Mouse (Mus musculus): Measurements from ENCODE around the gene Slc41a2. TPM values are rescaled to one million over a fixed set of nuclear protein-coding genes. Genes with fewer than 3 reads are reported as not detected.

Gene Slc41a2
- polyA plus RNA-seq, 1 experiment from 2014 or later: 12.4 TPM

DNA sequence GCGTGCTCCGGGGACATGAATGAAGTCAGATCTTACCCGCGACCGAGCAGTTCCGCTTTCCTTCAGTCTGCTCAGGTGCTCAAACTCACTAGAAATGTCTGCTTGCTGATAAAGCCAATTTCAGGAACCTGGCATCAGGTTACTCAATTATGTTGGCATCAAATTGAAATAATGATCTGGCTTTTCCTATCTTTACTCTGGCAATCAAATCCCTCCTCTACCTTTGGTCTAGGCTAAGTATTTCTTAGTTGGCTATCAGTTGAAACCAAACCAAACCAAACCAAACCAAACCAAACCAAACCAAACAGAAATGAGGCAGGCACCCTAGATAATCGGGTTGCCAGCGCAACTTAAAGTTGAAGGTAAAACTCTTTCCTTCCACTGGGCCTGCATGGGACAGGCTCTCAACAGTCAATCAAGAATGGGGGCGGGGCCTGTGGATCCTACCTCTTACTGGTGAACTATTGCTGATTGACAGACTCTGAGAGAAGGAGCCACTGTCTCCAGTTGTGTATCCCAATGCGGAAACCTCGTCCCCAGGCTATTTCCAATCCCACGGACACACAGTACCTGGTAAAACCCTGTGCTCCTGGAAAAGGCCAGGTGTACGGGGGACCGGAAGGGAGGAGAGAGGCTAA lies 10.9 kb downstream of the Slc41a2 start:
- WGBS: 91% methylated on average over 14 of the region's 14 CpGs

DNA sequence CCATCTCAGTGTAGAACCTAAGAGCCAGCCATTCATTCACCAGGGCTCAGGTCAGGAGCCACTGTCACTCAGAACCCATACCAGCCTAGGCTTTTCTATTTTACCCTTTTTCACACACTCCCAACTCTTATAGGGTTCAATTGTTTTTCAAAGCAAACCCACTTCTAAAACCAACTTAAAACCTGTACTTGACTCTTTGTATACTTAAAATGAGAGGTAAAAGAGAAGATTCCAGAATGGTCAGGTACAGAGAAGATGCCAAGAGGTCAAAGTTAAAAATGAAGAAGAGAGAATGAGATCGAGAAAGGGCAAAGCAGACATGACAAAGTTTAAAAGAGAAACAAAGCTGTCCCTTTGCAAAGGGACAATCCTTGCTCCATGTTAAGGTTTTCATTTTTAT lies 11.8 kb downstream of the Slc41a2 start:
- H3K36me3 ChIP-seq: no peaks in the 10 kb centered on the region
- WGBS: 87% methylated on average over 1 of the region's 1 CpGs
- no peak for ATAC-seq (ENCODE audit: low FRiP score, low read depth)

More for the DNA sequence above, 10.9 kb downstream of the Slc41a2 start:
- Histone ChIP-seq H3K4me1 (replicated peaks) (no peaks in the 10 kb centered on the region), H3K27me3 (no peaks in the 10 kb centered on the region), H3K9me3 (no peaks in the 10 kb centered on the region), H3K9ac (no peak overlapping the region), H3K4me3 (no peak overlapping the region), H3K27ac (replicated peaks) (no peak overlapping the region), H3K36me3 (no peaks in the 10 kb centered on the region), H3K4me2 (no peak overlapping the region)
- no peak for ATAC-seq (ENCODE audit: low FRiP score, low read depth)

GRCm38 (mm10) chr10:83324871-83325270 lies 12.8 kb downstream of the Slc41a2 start:
- Histone ChIP-seq H3K4me3 (no peak overlapping the region), H3K4me1 (replicated peaks) (no peaks in the 10 kb centered on the region), H3K9me3 (no peaks in the 10 kb centered on the region), H3K4me2 (no peak overlapping the region), H3K9ac (no peak overlapping the region), H3K27me3 (no peaks in the 10 kb centered on the region), H3K36me3 (no peaks in the 10 kb centered on the region), H3K27ac (replicated peaks) (no peak overlapping the region)
- no peak for ATAC-seq (ENCODE audit: low FRiP score, low read depth)
- WGBS: 88% methylated on average over 3 of the region's 3 CpGs

More for the DNA sequence above, 11.8 kb downstream of the Slc41a2 start:
- Histone ChIP-seq H3K4me2 (no peak overlapping the region), H3K4me3 (no peak overlapping the region), H3K27ac (replicated peaks) (no peak overlapping the region), H3K9me3 (no peaks in the 10 kb centered on the region), H3K27me3 (no peaks in the 10 kb centered on the region), H3K4me1 (replicated peaks) (no peaks in the 10 kb centered on the region), H3K9ac (no peak overlapping the region)

DNA sequence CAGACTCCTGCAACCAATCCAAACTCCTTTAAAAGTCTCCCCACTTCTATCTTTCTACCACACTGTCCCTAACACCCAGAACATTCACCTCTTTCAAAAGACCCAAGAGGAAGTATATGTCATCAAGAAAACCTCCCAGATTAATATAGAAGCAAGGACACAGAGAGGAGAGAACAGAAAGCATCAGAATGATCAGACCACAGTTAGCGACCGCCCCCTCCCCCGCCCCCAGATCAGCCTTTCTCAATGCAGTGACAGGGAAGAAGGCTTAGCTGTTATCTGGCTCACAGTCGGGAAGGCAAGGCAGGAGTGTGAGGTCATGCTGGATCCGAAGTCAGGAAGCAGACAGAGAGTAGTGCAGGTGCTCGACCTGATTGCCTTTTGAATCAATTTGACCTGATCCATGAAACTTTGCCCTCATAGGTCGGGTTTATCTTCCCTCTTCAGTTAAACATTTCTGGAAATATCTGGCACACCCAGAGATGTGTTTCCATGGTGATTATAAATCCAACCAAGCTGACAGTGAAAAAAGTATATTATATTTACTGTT lies 15.1 kb downstream of the Slc41a2 start:
- Histone ChIP-seq H3K4me2 (no peak overlapping the region), H3K4me3 (no peak overlapping the region), H3K4me1 (replicated peaks) (no peaks in the 10 kb centered on the region), H3K27me3 (no peaks in the 10 kb centered on the region), H3K9me3 (no peaks in the 10 kb centered on the region), H3K27ac (replicated peaks) (no peak overlapping the region), H3K36me3 (no peaks in the 10 kb centered on the region), H3K9ac (no peak overlapping the region)
- ATAC-seq (ENCODE audit: low FRiP score, low read depth): no peak
- 49% methylated on average over 7 of the region's 7 CpGs for whole genome bisulfite sequencing

DNA sequence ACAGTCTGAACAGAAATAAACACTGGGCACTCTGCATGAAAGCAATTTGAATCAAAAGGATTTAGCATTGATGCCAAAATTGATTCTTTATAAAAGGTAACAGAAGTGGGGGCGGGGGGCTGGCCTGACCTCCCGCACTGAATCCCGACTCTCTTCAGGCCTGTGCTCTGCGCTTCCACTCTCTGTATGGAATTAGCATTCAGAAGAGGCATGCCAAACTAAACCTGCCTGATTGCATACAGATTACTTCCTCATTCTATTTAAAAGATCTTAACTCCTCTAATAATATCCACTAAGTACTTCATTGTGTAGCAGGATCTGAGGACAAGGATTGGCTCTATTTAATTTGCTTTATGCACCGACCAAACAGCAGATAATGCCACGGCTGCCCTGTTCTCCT lies 16.2 kb downstream of the Slc41a2 start:
- H3K4me2 ChIP-seq: no peak overlapping the region
- H3K27ac ChIP-seq (replicated peaks): no peak overlapping the region
- no peaks in the 10 kb centered on the region for H3K27me3 ChIP-seq
- no peak overlapping the region for H3K4me3 ChIP-seq
- H3K4me1 ChIP-seq (replicated peaks): no peaks in the 10 kb centered on the region
- WGBS: 61% methylated on average over 6 of the region's 6 CpGs
- H3K9me3 ChIP-seq: no peaks in the 10 kb centered on the region
- H3K36me3 ChIP-seq: no peaks in the 10 kb centered on the region
- no peak for ATAC-seq (ENCODE audit: low FRiP score, low read depth)
- H3K9ac ChIP-seq: no peak overlapping the region

- Histone ChIP-seq H3K36me3 (no peaks in the 10 kb centered on the region), H3K4me1 (replicated peaks) (no peaks in the 10 kb centered on the region), H3K4me3 (no peak overlapping the region), H3K9ac (no peak overlapping the region), H3K9me3 (no peaks in the 10 kb centered on the region), H3K27ac (replicated peaks) (no peak overlapping the region), H3K27me3 (no peaks in the 10 kb centered on the region), H3K4me2 (no peak overlapping the region)
- no peak for ATAC-seq (ENCODE audit: low FRiP score, low read depth)
- 93% methylated on average over 7 of the region's 7 CpGs for WGBS
Measured at GRCm38 (mm10) chr10:83320870-83321269, 16.8 kb downstream of the Slc41a2 start.

DNA sequence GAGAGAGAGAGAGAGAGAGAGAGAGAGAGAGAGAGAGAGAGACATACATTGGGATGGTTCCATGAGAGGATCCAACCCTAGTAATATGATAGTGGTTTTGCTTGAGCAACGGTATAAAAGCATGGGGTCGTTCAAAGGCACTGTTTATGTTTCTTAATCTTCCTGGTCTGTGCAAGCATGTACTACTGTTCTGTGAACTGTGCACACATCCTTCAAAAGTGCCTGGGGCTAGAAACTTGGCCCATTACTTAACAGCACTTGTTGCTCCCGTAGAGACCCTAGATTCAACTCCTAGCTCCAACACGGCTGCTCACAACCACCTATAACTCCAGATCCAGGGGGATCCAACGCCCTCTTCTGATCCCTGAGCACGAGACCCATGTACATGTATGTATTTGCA lies 17.3 kb downstream of the Slc41a2 start:
- WGBS: 85% methylated on average over 6 of the region's 6 CpGs
- H3K4me1 ChIP-seq (replicated peaks): no peaks in the 10 kb centered on the region
- H3K4me2 ChIP-seq: no peak overlapping the region
- no peak for ATAC-seq (ENCODE audit: low FRiP score, low read depth)
- H3K27ac ChIP-seq (replicated peaks): no peak overlapping the region
- H3K9me3 ChIP-seq: no peaks in the 10 kb centered on the region
- no peak overlapping the region for H3K4me3 ChIP-seq
- H3K36me3 ChIP-seq: no peaks in the 10 kb centered on the region
- no peak overlapping the region for H3K9ac ChIP-seq
- H3K27me3 ChIP-seq: no peaks in the 10 kb centered on the region

- Histone ChIP-seq H3K27me3 (no peaks in the 10 kb centered on the region), H3K4me1 (replicated peaks) (no peaks in the 10 kb centered on the region), H3K9me3 (no peaks in the 10 kb centered on the region), H3K27ac (replicated peaks) (no peak overlapping the region), H3K36me3 (peaks cover 5% of the 10 kb centered on the region; the same call in 1 of the 2 replicates), H3K4me3 (no peak overlapping the region), H3K4me2 (no peak overlapping the region), H3K9ac (no peak overlapping the region)
- WGBS: 91% methylated on average over 5 of the region's 5 CpGs
- ATAC-seq (ENCODE audit: low FRiP score, low read depth): no peak
Measured at GRCm38 (mm10) chr10:83313033-83313432, 24.6 kb downstream of the Slc41a2 start.

DNA sequence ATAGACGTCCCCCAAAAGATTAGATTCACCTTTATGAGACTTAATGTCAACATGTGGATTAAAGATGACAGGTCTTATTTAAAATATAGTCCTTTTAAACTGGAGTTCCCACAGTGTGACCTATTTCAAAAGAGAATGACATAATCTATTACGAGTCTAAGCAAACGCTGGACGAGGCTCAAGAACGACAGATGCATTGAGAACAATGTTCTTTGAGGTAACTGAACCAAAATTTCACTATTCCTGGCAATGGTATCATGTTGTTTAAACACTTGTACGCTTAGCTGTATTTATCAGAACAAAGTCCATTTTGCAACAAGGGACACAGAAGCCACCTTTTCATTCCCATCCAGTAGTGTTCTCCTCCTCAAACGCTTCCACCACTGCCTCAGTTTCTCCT lies 27.3 kb downstream of the Slc41a2 start:
- Histone ChIP-seq H3K9me3 (no peaks in the 10 kb centered on the region), H3K4me3 (no peak overlapping the region)
- 93% methylated on average over 7 of the region's 7 CpGs for WGBS

DNA sequence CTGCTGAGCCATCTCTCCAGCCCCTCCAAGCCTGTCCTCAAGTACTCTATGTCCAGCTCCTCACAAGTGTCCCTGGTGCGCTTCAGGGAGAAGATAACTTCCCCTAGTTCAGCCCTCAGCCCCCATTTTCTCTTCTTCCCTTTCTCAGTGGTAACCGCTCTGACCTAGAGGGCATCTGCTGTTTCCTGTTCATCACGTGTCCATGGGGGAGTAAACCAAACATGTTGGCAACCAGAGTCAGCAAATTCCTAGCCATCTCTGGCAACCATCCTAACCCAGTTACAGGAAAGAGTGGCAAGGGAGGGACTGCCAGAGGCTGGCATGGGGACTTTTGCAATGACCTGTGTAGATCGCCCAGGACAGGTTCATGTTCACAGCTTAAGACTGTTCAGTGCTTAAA lies 36.0 kb downstream of the Slc41a2 start:
- 91% methylated on average over 4 of the region's 4 CpGs for WGBS

More for the DNA sequence above, 27.3 kb downstream of the Slc41a2 start:
- no peaks in the 10 kb centered on the region for H3K27me3 ChIP-seq
- no peak overlapping the region for H3K9ac ChIP-seq
- no peak for ATAC-seq (ENCODE audit: low FRiP score, low read depth)
- no peak overlapping the region for H3K27ac ChIP-seq (replicated peaks)
- no peaks in the 10 kb centered on the region for H3K4me1 ChIP-seq (replicated peaks)
- peaks cover 5% of the 10 kb centered on the region; the same call in 1 of the 2 replicates for H3K36me3 ChIP-seq
- H3K4me2 ChIP-seq: no peak overlapping the region

GRCm38 (mm10) chr10:83301054-83301453 lies 36.6 kb downstream of the Slc41a2 start:
- WGBS: 81% methylated on average over 3 of the region's 3 CpGs
- no peaks in the 10 kb centered on the region for H3K9me3 ChIP-seq
- no peaks in the 10 kb centered on the region for H3K4me1 ChIP-seq (replicated peaks)
- H3K9ac ChIP-seq: no peak overlapping the region
- no peaks in the 10 kb centered on the region for H3K27me3 ChIP-seq
- no peak for ATAC-seq (ENCODE audit: low FRiP score, low read depth)
- no peak overlapping the region for H3K27ac ChIP-seq (replicated peaks)
- no peak overlapping the region for H3K4me2 ChIP-seq
- H3K4me3 ChIP-seq: no peak overlapping the region
- peaks cover 17% of the 10 kb centered on the region; the same call in 1 of the 2 replicates for H3K36me3 ChIP-seq

More for the DNA sequence above, 36.0 kb downstream of the Slc41a2 start:
- no peak overlapping the region for H3K9ac ChIP-seq
- no peak overlapping the region for H3K4me2 ChIP-seq
- no peak for ATAC-seq (ENCODE audit: low FRiP score, low read depth)
- no peaks in the 10 kb centered on the region for H3K27me3 ChIP-seq
- H3K4me3 ChIP-seq: no peak overlapping the region
- peaks cover 17% of the 10 kb centered on the region; the same call in 1 of the 2 replicates for H3K36me3 ChIP-seq
- no peak overlapping the region for H3K27ac ChIP-seq (replicated peaks)
- no peaks in the 10 kb centered on the region for H3K9me3 ChIP-seq
- no peaks in the 10 kb centered on the region for H3K4me1 ChIP-seq (replicated peaks)

DNA sequence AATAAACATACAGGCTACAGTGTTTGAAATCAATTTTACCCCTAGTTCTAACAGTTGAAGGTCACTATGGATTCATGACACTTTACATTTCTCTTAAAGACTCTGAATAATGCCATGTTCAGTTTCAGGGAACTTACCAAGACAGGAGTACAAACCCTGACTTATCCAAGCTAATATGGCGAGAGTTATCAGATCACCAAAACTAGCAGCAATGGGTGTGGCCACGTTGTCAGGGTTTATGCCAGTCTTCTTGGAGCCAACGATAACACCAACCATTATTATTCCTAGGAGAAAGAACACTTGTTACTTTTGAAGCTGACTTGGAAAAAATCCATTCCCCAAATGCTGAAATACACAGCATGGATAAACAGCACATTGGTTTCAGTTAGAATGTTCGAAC lies 40.7 kb downstream of the Slc41a2 start:
- H3K4me3 ChIP-seq: no peak overlapping the region
- H3K27ac ChIP-seq (replicated peaks): no peak overlapping the region
- ATAC-seq (ENCODE audit: low FRiP score, low read depth): no peak
- H3K4me2 ChIP-seq: no peak overlapping the region
- no peak overlapping the region for H3K9ac ChIP-seq
- no peaks in the 10 kb centered on the region for H3K27me3 ChIP-seq
- no peaks in the 10 kb centered on the region for H3K4me1 ChIP-seq (replicated peaks)
- H3K36me3 ChIP-seq: 0 out of 2 replicates have a peak, but pooled peaks cover 9% of the 10 kb centered on the region
- WGBS: 83% methylated on average over 4 of the region's 4 CpGs
- H3K9me3 ChIP-seq: no peaks in the 10 kb centered on the region

Data from hindbrain, embryonic 15.5 days (tissue).